Mouse (Mus musculus): ENCODE data around the gene Klhdc8a.

The Klhdc8a gene

GRCm38 (mm10) chr1:132317894-132318863, 19.8 kb downstream of the Klhdc8a start:
- no peak for DNase-seq (ENCODE audit: low read depth)

- DNase-seq (ENCODE audit: low read depth) = no peak
Observed at GRCm38 (mm10) chr1:132319242-132319641, 20.8 kb downstream of the Klhdc8a start.

- DNase-seq (ENCODE audit: low read depth) = no peak
Observed at GRCm38 (mm10) chr1:132321821-132322580, 23.6 kb downstream of the Klhdc8a start.

- DNase-seq (ENCODE audit: low read depth) = no peak
Observed at GRCm38 (mm10) chr1:132322711-132323542, 24.5 kb downstream of the Klhdc8a start.

DNA sequence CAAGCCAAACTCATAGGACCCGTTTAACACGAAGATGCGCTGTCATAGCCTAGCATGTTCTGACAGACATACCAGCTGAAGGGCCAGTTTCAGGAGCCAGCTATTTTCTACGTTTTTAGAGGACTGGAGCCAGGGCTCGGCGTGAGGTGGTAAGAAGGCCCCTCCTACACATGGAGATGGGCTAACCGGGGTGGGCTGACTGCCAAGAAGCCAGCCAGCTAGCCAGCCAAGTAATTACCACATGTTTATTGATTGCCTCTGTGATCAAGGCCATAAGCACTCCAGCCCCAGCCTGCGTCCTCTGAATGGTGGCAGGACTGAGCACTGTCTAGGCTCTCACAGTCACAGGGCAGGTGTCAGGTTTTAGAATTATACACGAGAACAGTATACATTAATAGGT, 28.4 kb downstream of the Klhdc8a start:
- DNase-seq (ENCODE audit: low read depth) = no peak

DNA sequence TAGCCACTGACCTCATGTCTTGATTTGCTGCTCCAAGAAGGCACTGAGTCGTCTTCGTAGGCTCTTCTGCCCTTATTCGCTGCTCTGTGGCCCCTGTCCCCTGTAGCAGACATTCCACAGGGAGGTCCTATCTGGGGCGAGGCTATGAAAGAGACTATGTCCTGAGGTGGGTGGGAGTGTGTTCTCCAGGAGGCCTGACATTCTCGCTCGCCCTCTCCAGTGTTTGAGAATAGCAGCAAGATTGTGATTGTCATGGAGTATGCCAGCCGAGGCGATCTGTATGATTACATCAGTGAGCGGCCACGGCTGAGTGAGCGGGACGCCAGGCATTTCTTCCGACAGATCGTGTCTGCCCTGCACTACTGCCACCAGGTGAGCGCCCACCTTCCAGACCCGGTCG, 29.1 kb downstream of the Klhdc8a start:
- no peak for DNase-seq (ENCODE audit: low read depth)

DNA sequence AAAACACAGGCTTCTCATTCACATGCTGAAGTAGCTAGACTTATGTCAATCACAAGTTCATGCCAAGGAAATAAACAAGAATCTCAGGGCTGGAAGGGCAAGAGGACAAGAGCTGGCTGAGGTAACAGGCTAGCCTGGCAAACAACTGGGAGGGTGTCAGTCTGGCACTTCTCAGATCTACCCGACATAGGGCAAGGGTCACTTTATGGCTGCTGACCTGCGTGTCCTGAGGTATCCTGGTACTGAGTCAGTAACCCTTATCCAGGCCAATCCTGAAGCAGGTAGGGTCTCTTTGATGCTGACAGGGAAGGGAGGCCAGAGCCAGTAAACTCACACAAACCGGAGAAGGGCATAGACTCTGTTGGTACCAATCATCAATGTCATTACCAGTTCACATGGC, 30.1 kb downstream of the Klhdc8a start:
- DNase-seq (ENCODE audit: low read depth) = no peak

- DNase-seq (ENCODE audit: low read depth) = no peak
Observed at GRCm38 (mm10) chr1:132329656-132330055, 31.2 kb downstream of the Klhdc8a start.

DNA sequence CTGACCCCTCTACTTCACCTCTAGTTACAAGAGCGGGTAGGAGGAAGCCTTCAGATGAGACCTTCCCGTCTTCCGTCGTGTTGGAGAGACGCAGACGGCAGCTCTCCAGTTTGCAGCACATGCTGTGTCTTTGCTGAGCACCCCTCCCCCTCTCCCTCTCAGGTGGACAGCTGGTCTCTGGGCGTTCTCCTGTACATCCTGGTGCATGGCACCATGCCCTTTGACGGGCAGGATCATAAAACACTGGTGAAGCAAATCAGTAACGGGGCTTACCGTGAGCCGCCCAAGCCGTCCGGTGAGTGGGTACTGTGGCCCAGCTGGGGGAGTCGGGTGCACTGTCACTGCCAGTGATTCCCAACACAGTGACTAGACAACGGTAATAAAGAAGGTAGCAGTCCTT, 32.0 kb downstream of the Klhdc8a start:
- DNase-seq (ENCODE audit: low read depth) = no peak

DNA sequence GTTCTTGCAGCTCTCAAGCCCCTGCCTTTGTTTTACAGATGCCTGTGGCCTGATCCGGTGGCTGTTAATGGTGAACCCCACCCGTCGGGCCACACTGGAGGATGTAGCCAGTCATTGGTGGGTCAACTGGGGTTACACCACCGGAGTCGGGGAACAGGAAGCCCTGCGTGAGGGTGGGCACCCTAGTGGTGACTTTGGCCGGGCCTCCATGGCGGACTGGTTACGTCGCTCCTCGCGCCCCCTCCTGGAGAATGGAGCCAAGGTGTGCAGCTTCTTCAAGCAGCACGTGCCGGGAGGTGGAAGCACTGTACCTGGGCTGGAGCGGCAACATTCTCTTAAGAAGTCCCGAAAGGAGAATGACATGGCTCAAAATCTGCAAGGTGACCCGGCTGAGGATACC, 32.9 kb downstream of the Klhdc8a start:
- DNase-seq (ENCODE audit: low read depth) = no peak

GRCm38 (mm10) chr1:132333201-132333600, 34.8 kb downstream of the Klhdc8a start:
- DNase-seq (ENCODE audit: low read depth) = no peak

DNA sequence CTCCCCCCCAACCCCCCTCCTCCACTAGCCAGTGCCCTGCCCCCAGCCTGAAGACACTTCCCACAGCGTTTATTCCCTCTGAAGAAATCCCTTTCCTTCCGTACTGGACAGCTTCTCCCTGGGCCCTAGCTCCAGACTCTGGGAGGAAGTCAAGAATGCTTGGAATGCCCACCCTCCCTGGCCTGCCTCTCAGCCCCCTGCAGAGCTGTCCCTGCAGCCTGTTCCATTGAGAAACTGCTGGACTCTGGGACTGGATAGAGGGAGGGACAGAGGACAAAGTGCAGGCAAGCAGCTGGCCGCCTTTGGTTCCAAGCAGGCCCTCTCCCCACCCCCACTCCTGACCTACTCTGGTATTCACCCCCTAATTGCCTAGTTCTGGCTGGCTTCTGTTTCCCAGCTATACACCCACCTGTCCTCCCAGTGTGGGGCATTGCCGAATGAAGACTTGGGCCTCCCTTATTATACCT, 35.3 kb downstream of the Klhdc8a start:
- no peak for DNase-seq (ENCODE audit: low read depth)

GRCm38 (mm10) chr1:132334178-132334801, 35.9 kb downstream of the Klhdc8a start:
- no peak for DNase-seq (ENCODE audit: low read depth)

DNA sequence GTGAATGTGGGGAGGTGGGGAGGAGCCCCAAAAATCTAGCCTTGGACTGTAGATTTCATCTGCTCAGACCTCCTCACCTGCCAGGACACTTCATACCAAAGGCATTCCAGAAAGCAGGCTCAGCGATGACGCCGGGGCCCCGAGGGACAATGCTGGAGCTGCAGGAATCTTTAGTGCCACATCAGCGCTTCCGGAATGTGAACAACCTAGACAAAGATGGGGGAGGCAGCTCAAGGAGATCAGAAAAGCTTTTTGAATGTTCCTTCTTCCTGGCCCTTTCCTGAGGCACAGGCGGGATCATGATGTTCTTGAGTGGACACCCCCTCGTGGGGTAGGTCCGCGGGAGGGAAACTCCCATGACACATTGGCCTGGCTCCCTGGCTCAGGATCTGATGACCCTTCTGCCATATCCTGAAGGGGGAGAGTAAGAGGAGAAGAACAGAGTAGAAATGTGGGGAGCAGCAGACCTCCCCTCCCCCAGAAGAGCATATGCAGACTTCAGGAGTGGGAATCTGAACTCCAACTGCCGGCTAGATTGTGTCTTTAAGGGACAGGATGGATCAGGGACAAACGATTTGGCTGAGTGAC, 37.0 kb downstream of the Klhdc8a start:
- DNase-seq (ENCODE audit: low read depth) = no peak

DNA sequence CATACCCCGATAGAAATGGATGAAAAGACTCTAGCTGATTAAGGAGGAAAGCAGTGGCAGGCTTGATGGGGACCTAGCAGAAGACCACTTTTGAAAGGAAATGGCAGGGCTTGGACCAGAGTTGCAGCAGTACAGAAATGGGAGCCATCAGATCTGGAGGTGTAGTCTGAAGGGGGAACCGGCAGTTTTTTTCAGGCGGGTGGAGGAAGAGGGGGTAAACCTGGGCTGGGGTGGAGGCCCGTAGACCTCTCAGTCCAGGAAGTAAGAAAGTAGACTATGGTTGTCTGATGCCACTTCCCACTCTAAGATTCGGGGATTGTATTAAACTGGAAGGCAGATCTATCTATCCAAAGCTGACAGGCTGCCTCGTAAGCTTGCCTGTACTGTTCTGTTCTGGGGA, 38.5 kb downstream of the Klhdc8a start:
- no peak for DNase-seq (ENCODE audit: low read depth)

- no peak for DNase-seq (ENCODE audit: low read depth)
Observed at GRCm38 (mm10) chr1:132338027-132338660, 39.7 kb downstream of the Klhdc8a start.

- no peak for DNase-seq (ENCODE audit: low read depth)
Observed at GRCm38 (mm10) chr1:132341731-132342501, 43.5 kb downstream of the Klhdc8a start.

GRCm38 (mm10) chr1:132342518-132342917, 44.1 kb downstream of the Klhdc8a start:
- DNase-seq (ENCODE audit: low read depth) = no peak

GRCm38 (mm10) chr1:132343191-132343590, 44.8 kb downstream of the Klhdc8a start:
- no peak for DNase-seq (ENCODE audit: low read depth)

DNA sequence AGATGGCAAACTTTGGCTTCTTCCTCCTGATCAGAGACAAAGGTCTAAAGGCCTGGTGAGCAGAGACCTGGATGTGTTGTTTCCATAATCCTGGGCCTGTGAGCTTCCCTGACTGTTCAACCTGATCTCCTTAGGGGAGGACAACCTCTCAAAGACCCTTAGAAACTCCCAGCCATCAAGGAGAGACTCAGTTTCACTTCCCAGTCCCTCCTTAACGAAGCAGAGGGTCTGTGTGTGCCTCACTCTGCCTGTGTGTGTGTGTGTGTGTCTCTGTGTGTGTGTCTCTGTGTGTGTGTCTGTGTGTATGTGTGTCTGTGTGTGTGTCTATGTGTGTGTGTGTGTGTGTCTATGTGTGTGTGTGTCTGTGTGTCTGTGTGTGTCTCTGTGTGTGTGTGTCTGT, 45.2 kb downstream of the Klhdc8a start:
- no peak for DNase-seq (ENCODE audit: low read depth)

Measured in c-Kit-positive CD71-positive TER-119-negative erythroid progenitor cells, embryonic 14.5 days (primary cell).